Mouse (Mus musculus) heart, embryonic 16.5 days (tissue): ENCODE measurements at regions not wholly inside any gene's neighbourhood (a gene's known extent, or its start where the extent isn't known, plus 50 kb on each side); places are given as distances from the start of the nearest gene placed in this dataset.

ENCODE experiments used
- ATAC-seq: fragments of 200-750 bp; cut with Nextera tagmentation; replicated peaks from 2 replicates; pipeline ENCODE4 v1.8.0; 2017; ENCODE audit warnings: moderate number of reproducible peaks; ENCODE audit not compliant: insufficient read depth, low FRiP score; ENCODE audit errors: extremely low read depth
- H3K27ac ChIP-seq: fragments of 300-500 bp; sonication (generic); 2 replicates; pipeline ENCODE4 v1.5.1; 2014; ENCODE audit warnings: mild to moderate bottlenecking, low read length, control low read depth, moderate library complexity
- H3K27me3 ChIP-seq: fragments of 300-500 bp; sonication (generic); 2 replicates; pipeline ENCODE4 v1.6.1; 2014; ENCODE audit warnings: low read length, mixed read lengths; ENCODE audit not compliant: control insufficient read depth, insufficient read depth
- H3K36me3 ChIP-seq: fragments of 300-500 bp; sonication (generic); 2 replicates; pipeline ENCODE4 v1.6.1; 2014; ENCODE audit not compliant: control insufficient read depth, insufficient read depth
- H3K4me1 ChIP-seq: fragments of 300-500 bp; sonication (generic); 2 replicates; pipeline ENCODE4 v1.6.1; 2014; ENCODE audit warnings: low read length, mixed read lengths; ENCODE audit not compliant: control insufficient read depth, insufficient read depth
- H3K4me2 ChIP-seq: fragments of 300-500 bp; sonication (generic); 2 replicates; pipeline ENCODE4 v1.6.1; 2014; ENCODE audit warnings: low read depth, mild to moderate bottlenecking, control low read depth, low read length
- H3K4me3 ChIP-seq: fragments of 300-500 bp; sonication (generic); 2 replicates; pipeline ENCODE4 v1.5.1; 2014; ENCODE audit warnings: mild to moderate bottlenecking, control low read depth, low read length
- H3K9ac ChIP-seq: fragments of 300-500 bp; sonication (generic); 2 replicates; pipeline ENCODE4 v1.6.1; 2014; ENCODE audit warnings: low read length, control low read depth
- H3K9me3 ChIP-seq: fragments of 300-500 bp; sonication (generic); replicated peaks from 2 replicates; pipeline ENCODE4 v1.6.1; 2016; ENCODE audit warnings: low read length; ENCODE audit not compliant: control insufficient read depth
- WGBS: fragments of 180-500 bp; shearing (Covaris S2); extraction: QIAGEN DNeasy Blood & Tissue Kit; methylation state at CpG from one replicate; pipeline ENCODE4 v1.1.7; 2014; 5-methylcytosine and 5-hydroxymethylcytosine counted together

DNA sequence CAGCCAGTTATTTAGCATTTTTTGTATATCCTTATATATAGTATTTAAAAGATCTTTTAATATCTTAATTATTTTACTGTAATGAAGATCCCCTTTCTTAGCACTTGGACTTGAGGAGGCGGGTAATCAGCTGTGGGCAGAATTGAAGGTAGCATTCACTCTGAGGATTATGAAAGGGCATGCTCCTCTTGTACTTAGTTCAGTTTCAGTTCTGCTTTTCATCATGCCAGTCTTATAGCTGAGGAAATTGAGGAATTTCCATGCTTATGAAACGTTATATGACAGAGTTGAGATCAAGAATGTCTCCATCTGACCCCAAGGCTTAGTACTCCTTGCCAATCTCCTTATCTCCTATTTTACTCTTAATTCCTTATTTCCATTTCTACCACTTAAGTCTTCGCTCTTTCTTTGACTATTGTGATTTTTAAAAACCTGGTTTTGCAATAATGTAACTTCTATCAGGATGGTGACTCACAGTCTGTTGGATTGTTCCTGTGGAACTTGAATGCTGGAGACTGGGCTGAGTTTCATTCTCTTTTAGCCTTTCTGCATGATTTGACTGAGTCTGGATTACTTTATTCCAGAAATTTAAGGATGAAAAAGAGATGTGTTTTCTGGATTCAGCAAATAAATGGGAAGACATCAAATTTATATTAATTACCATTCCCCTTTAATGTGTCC lies 133.6 kb downstream of the Papss1 start:
- H3K4me1 ChIP-seq: no peaks in the 10 kb centered on the region
- H3K27ac ChIP-seq: no peak overlapping the region

DNA sequence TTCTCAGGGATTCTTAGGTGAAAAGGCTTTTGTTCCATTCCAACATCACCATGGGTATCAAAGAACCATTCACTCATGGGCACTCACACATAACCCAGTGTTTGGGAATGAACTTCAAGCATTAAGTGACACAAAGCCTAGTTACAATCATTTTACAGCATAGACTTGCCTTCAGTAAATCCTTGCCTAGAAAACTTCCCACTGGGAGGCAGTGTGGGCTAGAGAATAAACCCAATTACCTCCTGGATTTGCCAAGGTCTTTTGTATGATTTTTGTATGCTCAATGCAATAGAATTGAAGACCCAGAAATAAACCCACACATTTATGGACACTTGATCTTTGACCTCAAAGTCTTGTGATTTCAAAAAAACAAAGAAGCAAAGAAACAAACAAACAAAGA lies 138.6 kb downstream of the Papss1 start:
- Histone ChIP-seq H3K27ac (no peak overlapping the region), H3K4me3 (no peak overlapping the region), H3K36me3 (no peaks in the 10 kb centered on the region), H3K4me2 (no peak overlapping the region), H3K4me1 (no peaks in the 10 kb centered on the region), H3K9ac (no peak overlapping the region), H3K9me3 (no peaks in the 10 kb centered on the region), H3K27me3 (no peaks in the 10 kb centered on the region)
- ATAC-seq: no peak

More for the DNA sequence above, 133.6 kb downstream of the Papss1 start:
- Histone ChIP-seq H3K4me3 (no peak overlapping the region), H3K36me3 (no peaks in the 10 kb centered on the region), H3K9me3 (0 out of 2 replicates have a peak, but pooled peaks cover 2% of the 10 kb centered on the region), H3K9ac (no peak overlapping the region), H3K4me2 (no peak overlapping the region), H3K27me3 (no peaks in the 10 kb centered on the region)
- no peak for ATAC-seq
- WGBS: 64% methylated on average over 3 of the region's 3 CpGs

GRCm38 (mm10) chr3:131713532-131713931 lies 149.0 kb downstream of the Papss1 start:
- H3K27me3 ChIP-seq: no peaks in the 10 kb centered on the region
- no peak overlapping the region for H3K4me3 ChIP-seq
- H3K4me1 ChIP-seq: no peaks in the 10 kb centered on the region
- no peak overlapping the region for H3K4me2 ChIP-seq
- no peak overlapping the region for H3K27ac ChIP-seq
- H3K9me3 ChIP-seq: no peaks in the 10 kb centered on the region
- no peak for ATAC-seq
- no peaks in the 10 kb centered on the region for H3K36me3 ChIP-seq
- WGBS: 82% methylated on average over 8 of the region's 8 CpGs
- no peak overlapping the region for H3K9ac ChIP-seq

- H3K4me3 ChIP-seq: no peak overlapping the region
Observed at GRCm38 (mm10) chr3:131718761-131719160, 154.2 kb downstream of the Papss1 start.

DNA sequence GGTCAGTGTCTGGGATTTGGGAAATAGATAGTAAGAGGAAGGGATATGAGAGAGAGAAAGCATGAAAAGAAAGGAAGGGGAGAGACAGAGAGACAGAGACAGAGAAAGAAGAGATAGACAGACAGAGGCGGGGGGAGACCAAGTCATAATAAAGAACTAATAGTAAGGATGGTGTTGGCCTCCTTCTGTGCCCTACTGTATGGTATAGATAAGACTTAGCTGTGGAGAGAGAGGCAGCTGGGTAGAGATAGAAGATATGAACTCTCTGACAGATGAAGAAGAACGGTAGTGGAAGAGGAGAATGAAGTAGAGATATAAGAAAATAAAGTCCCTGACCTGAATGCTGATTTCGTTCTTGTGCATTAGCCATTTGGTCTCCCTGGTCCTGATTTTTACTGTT lies 164.1 kb downstream of the Papss1 start:
- WGBS: 73% methylated on average over 3 of the region's 3 CpGs
- H3K9me3 ChIP-seq: no peaks in the 10 kb centered on the region
- no peak for ATAC-seq
- H3K27ac ChIP-seq: no peak overlapping the region
- no peaks in the 10 kb centered on the region for H3K4me1 ChIP-seq
- no peaks in the 10 kb centered on the region for H3K27me3 ChIP-seq
- no peaks in the 10 kb centered on the region for H3K36me3 ChIP-seq
- no peak overlapping the region for H3K4me3 ChIP-seq
- no peak overlapping the region for H3K9ac ChIP-seq
- no peak overlapping the region for H3K4me2 ChIP-seq

More at GRCm38 (mm10) chr3:131718761-131719160, 154.2 kb downstream of the Papss1 start:
- no peak for ATAC-seq
- H3K4me2 ChIP-seq: no peak overlapping the region
- no peaks in the 10 kb centered on the region for H3K27me3 ChIP-seq
- no peak overlapping the region for H3K27ac ChIP-seq
- WGBS: 76% methylated on average over 8 of the region's 8 CpGs
- no peaks in the 10 kb centered on the region for H3K36me3 ChIP-seq
- no peaks in the 10 kb centered on the region for H3K9me3 ChIP-seq
- H3K4me1 ChIP-seq: no peaks in the 10 kb centered on the region
- H3K9ac ChIP-seq: no peak overlapping the region

DNA sequence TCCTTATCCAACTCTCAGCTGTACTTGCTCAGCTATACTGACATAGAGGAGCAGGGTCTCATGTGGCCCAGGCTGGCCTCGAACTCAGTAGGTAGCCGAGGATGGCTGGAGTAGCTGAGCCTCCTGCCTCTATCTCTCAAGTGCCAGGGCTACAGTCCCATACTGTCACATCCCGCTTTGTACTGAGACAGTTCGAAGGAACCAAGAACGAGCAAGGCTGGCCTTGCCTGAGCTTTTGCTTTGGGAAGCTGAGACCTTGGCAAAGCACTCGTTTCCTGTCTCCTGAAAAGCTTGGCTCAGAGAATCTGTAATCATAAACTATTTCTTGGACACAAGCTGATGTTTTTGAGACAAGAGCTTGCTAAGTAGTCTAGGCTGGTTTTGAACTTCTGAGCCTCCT lies 169.7 kb downstream of the Papss1 start:
- Histone ChIP-seq H3K4me1 (no peaks in the 10 kb centered on the region), H3K4me2 (no peak overlapping the region), H3K36me3 (no peaks in the 10 kb centered on the region), H3K4me3 (no peak overlapping the region), H3K9me3 (no peaks in the 10 kb centered on the region), H3K27ac (no peak overlapping the region), H3K27me3 (no peaks in the 10 kb centered on the region), H3K9ac (no peak overlapping the region)
- no peak for ATAC-seq
- 76% methylated on average over 6 of the region's 6 CpGs for WGBS

GRCm38 (mm10) chr3:131737461-131737860 lies 172.9 kb downstream of the Papss1 start:
- ATAC-seq: no peak
- Histone ChIP-seq H3K27me3 (no peaks in the 10 kb centered on the region), H3K9me3 (no peaks in the 10 kb centered on the region), H3K4me2 (no peak overlapping the region), H3K4me1 (no peaks in the 10 kb centered on the region), H3K27ac (no peak overlapping the region), H3K36me3 (no peaks in the 10 kb centered on the region), H3K9ac (no peak overlapping the region), H3K4me3 (no peak overlapping the region)
- WGBS: 39% methylated on average over 6 of the region's 6 CpGs

DNA sequence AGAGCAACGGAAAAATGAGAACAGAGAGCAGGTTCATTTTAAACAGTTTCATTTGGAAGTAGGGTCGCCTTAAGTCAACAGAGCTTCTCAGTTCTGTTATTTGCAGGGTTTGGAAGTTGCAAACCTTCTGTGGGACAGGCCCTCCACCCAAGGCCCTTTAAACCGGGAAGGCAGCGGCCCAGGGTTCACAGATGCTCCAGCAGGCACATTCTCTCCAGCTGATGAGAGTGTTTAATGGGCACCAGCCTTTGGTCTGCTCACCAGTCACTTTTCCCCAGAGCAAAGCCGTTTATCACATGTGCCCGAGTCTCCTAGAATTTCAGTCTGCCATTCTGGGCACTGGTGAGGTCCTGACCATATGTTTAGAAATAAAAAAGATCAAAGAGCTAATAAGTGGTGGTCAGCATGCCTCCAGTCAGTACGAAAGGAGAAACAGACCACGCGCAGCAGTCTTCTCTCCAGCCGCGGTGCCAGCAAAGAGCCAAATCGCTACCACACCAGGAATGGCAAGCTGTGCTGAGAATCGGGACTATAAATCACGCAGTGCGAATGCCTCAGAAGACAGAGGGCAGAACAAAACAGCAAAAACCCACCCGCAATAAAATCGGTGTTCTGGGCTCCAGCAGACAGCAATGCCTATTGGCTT lies 173.5 kb downstream of the Papss1 start:
- H3K9me3 ChIP-seq: no peaks in the 10 kb centered on the region
- H3K36me3 ChIP-seq: no peaks in the 10 kb centered on the region
- no peaks in the 10 kb centered on the region for H3K27me3 ChIP-seq
- H3K9ac ChIP-seq: no peak overlapping the region
- no peak overlapping the region for H3K4me2 ChIP-seq
- no peak overlapping the region for H3K27ac ChIP-seq
- 82% methylated on average over 17 of the region's 17 CpGs for WGBS
- no peaks in the 10 kb centered on the region for H3K4me1 ChIP-seq
- H3K4me3 ChIP-seq: no peak overlapping the region
- no peak for ATAC-seq

DNA sequence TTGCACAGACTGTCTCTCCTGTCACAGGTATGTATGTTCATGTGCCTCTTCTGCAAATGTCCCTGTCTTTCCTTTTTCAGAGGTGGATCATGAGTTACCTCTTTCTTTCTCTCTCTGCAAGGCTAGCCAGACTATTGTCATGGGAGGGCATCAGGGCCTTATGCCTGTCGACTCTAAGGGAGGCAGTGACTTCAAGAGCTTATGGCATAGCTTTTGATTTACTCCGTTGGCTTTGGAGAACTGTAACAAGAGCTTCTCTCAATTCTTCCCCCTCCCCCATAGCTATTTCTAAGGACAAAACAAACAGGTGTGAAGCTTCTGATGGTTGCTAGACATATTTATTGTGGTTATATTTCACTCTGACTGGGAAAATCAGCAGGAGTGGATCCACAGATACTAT lies 191.0 kb downstream of the Papss1 start:
- H3K4me3 ChIP-seq: no peak overlapping the region
- no peak overlapping the region for H3K9ac ChIP-seq
- WGBS: 69% methylated on average over 2 of the region's 2 CpGs

More for the DNA sequence above, 191.0 kb downstream of the Papss1 start:
- H3K27me3 ChIP-seq: no peaks in the 10 kb centered on the region
- H3K27ac ChIP-seq: no peak overlapping the region
- 0 out of 2 replicates have a peak, but pooled peaks cover 2% of the 10 kb centered on the region for H3K9me3 ChIP-seq
- H3K36me3 ChIP-seq: no peaks in the 10 kb centered on the region
- no peaks in the 10 kb centered on the region for H3K4me1 ChIP-seq
- no peak overlapping the region for H3K4me2 ChIP-seq
- ATAC-seq: no peak
